20 mouse cellular contexts compared by ENCODE assay signal in genomic region chr10:111562628-111563027, GRCm38 (mm10). TPM values are rescaled to one million over a fixed set of nuclear protein-coding genes. Genes with fewer than 3 reads are reported as not detected.
A peak's percentile ranks its signal among the peaks of the same experiment; 100 is the strongest.
DNase-seq lines count a peak whose midpoint lies in the region; ATAC-seq and TF ChIP-seq lines count a peak whose summit lies in the region.
"Had no signal": no experiment of that assay in that cellular context is flagged by ENCODE, and none has a peak within 500 bp of the region (broad histone marks: within the 10 kb centered on the region; RNA-seq: fewer than 3 reads in every experiment).

No protein-coding gene starts in this region.

- 79% methylated on average over 8 of the region's 8 CpGs for WGBS in heart, embryonic 16.5 days
- 72% methylated on average over 8 of the region's 8 CpGs for WGBS in stomach, postnatal 0 days
- WGBS in midbrain, embryonic 10.5 days: 89% methylated on average over 8 of the region's 8 CpGs

- no peak overlapping the region for H3K4me2 ChIP-seq in heart, embryonic 16.5 days (ENCODE audit: low read depth, low read length)
- no peak overlapping the region for H3K4me2 ChIP-seq in stomach, postnatal 0 days (replicated peaks; ENCODE audit: low read depth)
- H3K4me2 ChIP-seq: embryonic facial prominence, embryonic 15.5 days; heart, embryonic 11.5 days; heart, embryonic 15.5 days; hindbrain, embryonic 14.5 days had no signal

- no peak overlapping the region for H3K27ac ChIP-seq in heart, embryonic 16.5 days (ENCODE audit: low read length)
- no peak overlapping the region for H3K27ac ChIP-seq in ES-Bruce4 (ENCODE audit: insufficient read depth, low read length)
- no peak overlapping the region for H3K27ac ChIP-seq in stomach, postnatal 0 days (replicated peaks)
- no peak overlapping the region for H3K27ac ChIP-seq in midbrain, embryonic 10.5 days (replicated peaks)
- H3K27ac ChIP-seq: embryonic facial prominence, embryonic 15.5 days; forebrain, embryonic 10.5 days; heart, adult 2 months; heart, embryonic 15.5 days; hindbrain, embryonic 10.5 days; hindbrain, embryonic 14.5 days had no signal

- TF ChIP-seq EP300 in ES-Bruce4 (IDR thresholded peaks at IDR 0.05; ENCODE audit: insufficient read depth, low read depth, low read length): peak; percentile 56; the same call in 1 of the 2 replicates
- no peak for TF ChIP-seq EP300 in stomach, postnatal 0 days (optimal IDR thresholded peaks at IDR 0.05)

- no peak overlapping the region for H3K4me3 ChIP-seq in heart, embryonic 16.5 days (ENCODE audit: low read length)
- no peak overlapping the region for H3K4me3 ChIP-seq in ES-Bruce4 (ENCODE audit: low read depth, low read length)
- H3K4me3 ChIP-seq in stomach, postnatal 0 days (ENCODE audit: low read depth, low read length): no peak overlapping the region
- no peak overlapping the region for H3K4me3 ChIP-seq in midbrain, embryonic 10.5 days
- H3K4me3 ChIP-seq: embryonic facial prominence, embryonic 15.5 days; erythroblast, embryonic 14.5 days; forebrain, embryonic 10.5 days; heart, adult 2 months; heart, embryonic 15.5 days; hindbrain, embryonic 10.5 days had no signal

- no peak overlapping the region for H3K9ac ChIP-seq in heart, embryonic 16.5 days (ENCODE audit: low read length)
- no peak overlapping the region for H3K9ac ChIP-seq in ES-Bruce4 (ENCODE audit: low read depth, poor library complexity, severe bottlenecking)
- no peak overlapping the region for H3K9ac ChIP-seq in stomach, postnatal 0 days (ENCODE audit: low read length)
- H3K9ac ChIP-seq: embryonic facial prominence, embryonic 15.5 days; heart, embryonic 15.5 days; hindbrain, embryonic 14.5 days had no signal

- TF ChIP-seq POLR2A in ES-Bruce4 (IDR thresholded peaks at IDR 0.05; ENCODE audit: insufficient read depth, low read length): no peak

- H3K9me3 ChIP-seq in heart, embryonic 16.5 days (replicated peaks; ENCODE audit: control insufficient read depth, low read length): peaks cover 3% of the 10 kb centered on the region; the same call in 1 of the 2 replicates
- H3K9me3 ChIP-seq in ES-Bruce4 (replicated peaks; ENCODE audit: control insufficient read depth, insufficient read depth, low read length, poor library complexity, severe bottlenecking): 0 out of 2 replicates have a peak, but pooled peaks cover 3% of the 10 kb centered on the region
- H3K9me3 ChIP-seq in stomach, postnatal 0 days (ENCODE audit: control insufficient read depth, low read length): no peaks in the 10 kb centered on the region
- no peaks in the 10 kb centered on the region for H3K9me3 ChIP-seq in midbrain, embryonic 10.5 days (replicated peaks)
- H3K9me3 ChIP-seq: embryonic facial prominence, embryonic 15.5 days; forebrain, embryonic 10.5 days; heart, embryonic 15.5 days; hindbrain, embryonic 10.5 days had no signal

- no peak for TF ChIP-seq CTCF in ES-Bruce4 (IDR thresholded peaks at IDR 0.05; ENCODE audit: low read depth, low read length)
- no peak for TF ChIP-seq CTCF in stomach, postnatal 0 days (IDR thresholded peaks at IDR 0.05; ENCODE audit: low read depth)

- ATAC-seq in heart, embryonic 16.5 days (replicated peaks; ENCODE audit: extremely low read depth, insufficient read depth, low FRiP score): 0 out of 2 replicates have a peak, but pooled peaks have one; percentile 16
- no peak for ATAC-seq in stomach, postnatal 0 days (ENCODE audit: low FRiP score, low TSS enrichment)
- ATAC-seq: forebrain, embryonic 14.5 days had no signal

- H3K27me3 ChIP-seq in heart, embryonic 16.5 days (ENCODE audit: control insufficient read depth, insufficient read depth, low read length): no peaks in the 10 kb centered on the region
- H3K27me3 ChIP-seq in ES-Bruce4 (ENCODE audit: control insufficient read depth, insufficient read depth, low read length, poor library complexity, severe bottlenecking): no peaks in the 10 kb centered on the region
- H3K27me3 ChIP-seq in stomach, postnatal 0 days (ENCODE audit: control insufficient read depth, insufficient read depth, low read length): no peaks in the 10 kb centered on the region
- H3K27me3 ChIP-seq in midbrain, embryonic 10.5 days (ENCODE audit: low read depth, poor library complexity, severe bottlenecking): no peaks in the 10 kb centered on the region
- H3K27me3 ChIP-seq: embryonic facial prominence, embryonic 15.5 days; heart, embryonic 15.5 days had no signal

- H3K36me3 ChIP-seq in heart, embryonic 16.5 days (ENCODE audit: control insufficient read depth, insufficient read depth): no peaks in the 10 kb centered on the region
- no peaks in the 10 kb centered on the region for H3K36me3 ChIP-seq in ES-Bruce4 (ENCODE audit: control insufficient read depth, insufficient read depth, low read length, poor library complexity, severe bottlenecking)
- H3K36me3 ChIP-seq in stomach, postnatal 0 days (ENCODE audit: control insufficient read depth, insufficient read depth, low read length): no peaks in the 10 kb centered on the region
- H3K36me3 ChIP-seq in midbrain, embryonic 10.5 days: no peaks in the 10 kb centered on the region
- H3K36me3 ChIP-seq: embryonic facial prominence, embryonic 15.5 days; forebrain, embryonic 10.5 days; heart, embryonic 15.5 days; hindbrain, embryonic 10.5 days had no signal

- H3K4me1 ChIP-seq in heart, embryonic 16.5 days (ENCODE audit: control insufficient read depth, insufficient read depth, low read length): peaks cover 34% of the 10 kb centered on the region
- H3K4me1 ChIP-seq in ES-Bruce4 (ENCODE audit: control insufficient read depth, insufficient read depth, low read length): peaks cover 2% of the 10 kb centered on the region
- no peaks in the 10 kb centered on the region for H3K4me1 ChIP-seq in stomach, postnatal 0 days (replicated peaks; ENCODE audit: control insufficient read depth, insufficient read depth)
- H3K4me1 ChIP-seq in midbrain, embryonic 10.5 days: peaks cover 10% of the 10 kb centered on the region

- no peak for DNase-seq in heart, adult 11 months
- peak; percentile 33 for DNase-seq in WW6 (ENCODE audit: low read depth, low spot score)
- peak; percentile 26 for DNase-seq in stomach, postnatal 0 days (ENCODE audit: low spot score)
- no peak for DNase-seq in midbrain, embryonic 10.5 days (ENCODE audit: low spot score)
- DNase-seq: adrenal gland, postnatal 10 days; cerebellum, adult 11 months; cerebellum, adult 8-10 months; cerebellum, postnatal 14 days; embryo, embryonic 11 days; heart, adult 2 months had no signal

RNA-seq across cellular contexts. Expression of gene Phlda1, which starts 56.5 kb away (rescaled TPM):
- polyA plus RNA-seq in heart, embryonic 16.5 days (2015; fragmentation: Nextera tagmentation; extraction: Ambion mirVana): 27.4 and 27.6 TPM in 2 replicates
- 12.6 and 15.3 TPM in 2 replicates for polyA plus RNA-seq in ES-Bruce4 (2011; ENCODE audit: insufficient read depth, insufficient read length, low read depth, missing spikeins)
- 29.6 and 32.3 TPM in 2 replicates for polyA plus RNA-seq in stomach, postnatal 0 days (2015; fragmentation: Nextera tagmentation; extraction: Ambion mirVana)
- polyA plus RNA-seq in midbrain, embryonic 10.5 days (2016; fragmentation: Nextera tagmentation; extraction: Ambion mirVana): 15.1 and 17.3 TPM in 2 replicates

Comparison
In these comparisons a context has a peak if more than half of its experiments do, and no peak if none do; other contexts are left out.
1. DNase-seq: peak in WW6 (single experiment) and stomach, postnatal 0 days (single experiment); none in heart, adult 11 months (single experiment) and midbrain, embryonic 10.5 days (single experiment).